Mouse (Mus musculus): ENCODE measurements around the gene Eefsec.

GRCm38 (mm10) chr6:88321253-88321652, 125.1 kb downstream of the Eefsec start:
- TF ChIP-seq CTCF (IDR thresholded peaks at IDR 0.05; ENCODE audit: control insufficient read depth, insufficient read depth, low read length), result no peak
- no peak for TF ChIP-seq POLR2A (IDR thresholded peaks at IDR 0.05; ENCODE audit: borderline replicate concordance, control insufficient read depth, low read depth, low read length)

All from bone marrow, adult 2 months (tissue).